Comparison of ENCODE assay signal across 8 mouse cellular contexts in genomic region chr16:18877386-18878090, GRCm38 (mm10). TPM values are rescaled to one million over a fixed set of nuclear protein-coding genes. Genes with fewer than 3 reads are reported as not detected.
DNase-seq lines count a peak whose midpoint lies in the region; ATAC-seq and TF ChIP-seq lines count a peak whose summit lies in the region.

No protein-coding gene starts in this region.

- ATAC-seq in embryonic facial prominence, embryonic 11.5 days (replicated peaks; ENCODE audit: insufficient number of reproducible peaks, low FRiP score, low TSS enrichment, low read depth) = peak; percentile 46
- peak; percentile 35 for ATAC-seq in limb, embryonic 14.5 days (ENCODE audit: low FRiP score, low read depth)
- peak; percentile 57 for ATAC-seq in midbrain, embryonic 15.5 days (replicated peaks)

- TF ChIP-seq POLR2A in heart, adult 2 months (IDR thresholded peaks at IDR 0.05; ENCODE audit: insufficient read depth, low read depth, low read length) = no peak
- TF ChIP-seq POLR2A in kidney, adult 2 months (IDR thresholded peaks at IDR 0.05; ENCODE audit: low read depth, low read length) = no peak
- 0 out of 2 replicates have a peak, but pooled peaks have one; percentile 23 for TF ChIP-seq POLR2A in limb, embryonic 14.5 days (IDR thresholded peaks at IDR 0.05; ENCODE audit: borderline replicate concordance, extremely low read depth, insufficient read depth, insufficient read length)

- TF ChIP-seq CTCF in heart, adult 2 months (IDR thresholded peaks at IDR 0.05) = peak; percentile 49
- 0 out of 2 replicates have a peak, but pooled peaks have one; percentile 3 for TF ChIP-seq CTCF in kidney, adult 2 months (conservative IDR thresholded peaks at IDR 0.05; ENCODE audit: insufficient read depth, insufficient read length, low read depth, low read length)

- H3K36me3 ChIP-seq in embryonic facial prominence, embryonic 11.5 days (replicated peaks; ENCODE audit: control insufficient read depth, insufficient read depth, low read depth, low read length) = no peaks in the 10 kb centered on the region
- H3K36me3 ChIP-seq in heart, adult 2 months (ENCODE audit: control insufficient read depth, insufficient read depth, low read length) = no peaks in the 10 kb centered on the region; the same call in 1 of the 2 replicates
- H3K36me3 ChIP-seq in kidney, adult 2 months (ENCODE audit: control insufficient read depth, insufficient read depth, low read length) = no peaks in the 10 kb centered on the region; the same call in 1 of the 2 replicates
- H3K36me3 ChIP-seq in limb, embryonic 14.5 days (ENCODE audit: control insufficient read depth, insufficient read depth, low read length) = peaks cover 20% of the 10 kb centered on the region
- H3K36me3 ChIP-seq in midbrain, embryonic 15.5 days (replicated peaks) = peaks cover 16% of the 10 kb centered on the region; the same call in 1 of the 2 replicates

- peak overlapping the region; percentile 89 for H3K27ac ChIP-seq in embryonic facial prominence, embryonic 11.5 days (replicated peaks; ENCODE audit: low read depth, low read length)
- H3K27ac ChIP-seq in heart, adult 2 months = peak overlapping the region; percentile 92
- peak overlapping the region; percentile 37 for H3K27ac ChIP-seq in kidney, adult 2 months (ENCODE audit: insufficient read depth, low read depth, low read length)
- H3K27ac ChIP-seq in limb, embryonic 14.5 days (replicated peaks; ENCODE audit: low read depth, low read length) = peak overlapping the region; percentile 92
- H3K27ac ChIP-seq in midbrain, embryonic 15.5 days = peak overlapping the region; percentile 98

- intact Hi-C loops in heart, adult 2 months (cut with DNase I) = loop anchor here (2.0 to 5.0 kb wide), 2 partner anchors 67 to 190 kb away; partner anchors contain the start of genes Cdc45 and Ufd1

- DNase-seq in 3134 (ENCODE audit: extremely low read depth, insufficient read length, low spot score) (peak; percentile 87), adipocyte (ENCODE audit: low spot score) (peak; percentile 76)
- peak; percentile 75 for DNase-seq in embryonic facial prominence, embryonic 11.5 days (ENCODE audit: low spot score)
- peak in 1 of 2 experiments; percentile 46 for DNase-seq in heart, adult 2 months
- peak; percentile 76 for DNase-seq in kidney, adult 2 months
- peak; percentile 41 for DNase-seq in limb, embryonic 14.5 days (ENCODE audit: low spot score)
- peak; percentile 57 to 58 for DNase-seq in spleen, postnatal 36 days (ENCODE audit: low spot score in 2 of 2)

- under 1% methylated on average over 37 of the region's 43 CpGs for WGBS in embryonic facial prominence, embryonic 11.5 days
- under 1% methylated on average over 43 of the region's 43 CpGs for WGBS in heart, adult 2 months
- WGBS in kidney, adult 2 months = under 1% methylated on average over 43 of the region's 43 CpGs
- WGBS in limb, embryonic 14.5 days = under 1% methylated on average over 36 of the region's 43 CpGs
- under 1% methylated on average over 43 of the region's 43 CpGs for WGBS in midbrain, embryonic 15.5 days

- TF ChIP-seq EP300 in heart, adult 2 months (IDR thresholded peaks at IDR 0.05; ENCODE audit: insufficient read depth, low read depth, low read length) = no peak

- H3K79me2 ChIP-seq in heart, adult 2 months (replicated peaks; ENCODE audit: control insufficient read depth, insufficient read depth, low read length) = no peaks in the 10 kb centered on the region; the same call in 1 of the 2 replicates

- H3K27me3 ChIP-seq in embryonic facial prominence, embryonic 11.5 days (ENCODE audit: control insufficient read depth, insufficient read depth, low read length) = no peaks in the 10 kb centered on the region
- no peaks in the 10 kb centered on the region for H3K27me3 ChIP-seq in heart, adult 2 months (ENCODE audit: control insufficient read depth, insufficient read depth, low read length)
- H3K27me3 ChIP-seq in kidney, adult 2 months (replicated peaks; ENCODE audit: control insufficient read depth, insufficient read depth, low read length) = no peaks in the 10 kb centered on the region
- H3K27me3 ChIP-seq in limb, embryonic 14.5 days (ENCODE audit: control insufficient read depth, insufficient read depth, low read length) = no peaks in the 10 kb centered on the region
- no peaks in the 10 kb centered on the region for H3K27me3 ChIP-seq in midbrain, embryonic 15.5 days (replicated peaks)

- peak overlapping the region; percentile 63 for H3K4me2 ChIP-seq in embryonic facial prominence, embryonic 11.5 days (ENCODE audit: low read depth, low read length)
- peak overlapping the region; percentile 82 for H3K4me2 ChIP-seq in limb, embryonic 14.5 days (replicated peaks; ENCODE audit: low read depth, low read length, severe bottlenecking)
- H3K4me2 ChIP-seq in midbrain, embryonic 15.5 days = peak overlapping the region; percentile 81

- H3K9me3 ChIP-seq in embryonic facial prominence, embryonic 11.5 days (replicated peaks; ENCODE audit: control insufficient read depth, low read length) = no peaks in the 10 kb centered on the region
- H3K9me3 ChIP-seq in limb, embryonic 14.5 days (ENCODE audit: control insufficient read depth, low read length) = no peaks in the 10 kb centered on the region
- H3K9me3 ChIP-seq in midbrain, embryonic 15.5 days = no peaks in the 10 kb centered on the region

- H3K9ac ChIP-seq in embryonic facial prominence, embryonic 11.5 days (replicated peaks; ENCODE audit: low read length) = peak overlapping the region; percentile 88
- peak overlapping the region; percentile 88 for H3K9ac ChIP-seq in heart, adult 2 months (ENCODE audit: low read depth, low read length)
- H3K9ac ChIP-seq in limb, embryonic 14.5 days (ENCODE audit: low read depth, low read length, severe bottlenecking) = peak overlapping the region; percentile 88
- peak overlapping the region; percentile 98 for H3K9ac ChIP-seq in midbrain, embryonic 15.5 days

- H3K4me3 ChIP-seq in embryonic facial prominence, embryonic 11.5 days (ENCODE audit: low read depth, low read length) = peak overlapping the region; percentile 72
- H3K4me3 ChIP-seq in heart, adult 2 months = peak overlapping the region; percentile 96
- peak overlapping the region; percentile 68 for H3K4me3 ChIP-seq in kidney, adult 2 months (ENCODE audit: insufficient read depth, low read depth, low read length)
- peak overlapping the region; percentile 87 for H3K4me3 ChIP-seq in limb, embryonic 14.5 days (replicated peaks; ENCODE audit: low read length)
- peak overlapping the region; percentile 99 for H3K4me3 ChIP-seq in midbrain, embryonic 15.5 days

- H3K4me1 ChIP-seq in embryonic facial prominence, embryonic 11.5 days (ENCODE audit: control insufficient read depth, insufficient read depth, low read length) = no peaks in the 10 kb centered on the region
- H3K4me1 ChIP-seq in heart, adult 2 months (ENCODE audit: control insufficient read depth, insufficient read depth, low read length) = 0 out of 2 replicates have a peak, but pooled peaks cover 2% of the 10 kb centered on the region
- no peaks in the 10 kb centered on the region; the same call in 1 of the 2 replicates for H3K4me1 ChIP-seq in kidney, adult 2 months (ENCODE audit: control insufficient read depth, insufficient read depth, low read length)
- no peaks in the 10 kb centered on the region; the same call in 1 of the 2 replicates for H3K4me1 ChIP-seq in limb, embryonic 14.5 days (ENCODE audit: control insufficient read depth, insufficient read depth, low read length)
- H3K4me1 ChIP-seq in midbrain, embryonic 15.5 days = peaks cover 33% of the 10 kb centered on the region

RNA-seq across cellular contexts. Expression of gene Hira, which starts 0.7 kb away (rescaled TPM):
- 11.6 and 14.9 TPM in 2 replicates for polyA plus RNA-seq in embryonic facial prominence, embryonic 11.5 days (2014; fragmentation: Nextera tagmentation; extraction: Ambion mirVana)
- total RNA-seq in heart, adult 2 months (2021) = 10 to 100 TPM; 19.0 to 20.9 TPM
- polyA plus RNA-seq in heart, adult 2 months (2012; rRNA removed) = 23.1 and 24.4 TPM in 2 replicates
- 51.6 and 55.1 TPM in 2 replicates for polyA plus RNA-seq in kidney, adult 2 months (2012; rRNA removed)
- polyA plus RNA-seq in limb, embryonic 14.5 days (2012; rRNA removed) = 64.0 and 71.5 TPM in 2 replicates
- polyA plus RNA-seq in limb, embryonic 14.5 days (2014; fragmentation: Nextera tagmentation; extraction: Ambion mirVana) = 14.1 and 14.3 TPM in 2 replicates
- 22.7 and 29.1 TPM in 2 replicates for polyA plus RNA-seq in midbrain, embryonic 15.5 days (2015; fragmentation: Nextera tagmentation; extraction: Ambion mirVana)

RNA-seq across cellular contexts. Expression of gene Mrpl40, which starts 0.9 kb away (rescaled TPM):
- 92.4 and 98.9 TPM in 2 replicates for polyA plus RNA-seq in embryonic facial prominence, embryonic 11.5 days (2014; fragmentation: Nextera tagmentation; extraction: Ambion mirVana)
- 10 to 100 TPM; 48.3 to 57.2 TPM for total RNA-seq in heart, adult 2 months (2021)
- 13.2 and 19.1 TPM in 2 replicates for polyA plus RNA-seq in heart, adult 2 months (2012; rRNA removed)
- 14.1 and 19.3 TPM in 2 replicates for polyA plus RNA-seq in kidney, adult 2 months (2012; rRNA removed)
- 20.9 and 30.4 TPM in 2 replicates for polyA plus RNA-seq in limb, embryonic 14.5 days (2012; rRNA removed)
- polyA plus RNA-seq in limb, embryonic 14.5 days (2014; fragmentation: Nextera tagmentation; extraction: Ambion mirVana) = 65.6 and 66.1 TPM in 2 replicates
- 73.1 and 74.2 TPM in 2 replicates for polyA plus RNA-seq in midbrain, embryonic 15.5 days (2015; fragmentation: Nextera tagmentation; extraction: Ambion mirVana)

RNA-seq across cellular contexts. Expression of gene Gm28539, which starts 41.2 kb away (rescaled TPM):
- polyA plus RNA-seq in embryonic facial prominence, embryonic 11.5 days (2014; fragmentation: Nextera tagmentation; extraction: Ambion mirVana) = not detected in 2 replicates
- total RNA-seq in heart, adult 2 months (2021) = 1 to 10 TPM in 1 of 2 experiments, not detected in 1; 1.3 TPM
- polyA plus RNA-seq in heart, adult 2 months (2012; rRNA removed) = not detected in 2 replicates
- 0.27 TPM in 1 of 2 replicates, not detected in the other for polyA plus RNA-seq in kidney, adult 2 months (2012; rRNA removed)
- 4.9 TPM in 1 of 2 replicates, not detected in the other for polyA plus RNA-seq in limb, embryonic 14.5 days (2012; rRNA removed)
- not detected in 2 replicates for polyA plus RNA-seq in limb, embryonic 14.5 days (2014; fragmentation: Nextera tagmentation; extraction: Ambion mirVana)
- polyA plus RNA-seq in midbrain, embryonic 15.5 days (2015; fragmentation: Nextera tagmentation; extraction: Ambion mirVana) = 0.17 and 0.28 TPM in 2 replicates

RNA-seq across cellular contexts. Expression of gene 2510002D24Rik, which starts 41.2 kb away (rescaled TPM):
- 16.4 and 19.5 TPM in 2 replicates for polyA plus RNA-seq in embryonic facial prominence, embryonic 11.5 days (2014; fragmentation: Nextera tagmentation; extraction: Ambion mirVana)
- 10 to 100 TPM; 23.3 to 25.5 TPM for total RNA-seq in heart, adult 2 months (2021)
- 46.9 and 68.1 TPM in 2 replicates for polyA plus RNA-seq in heart, adult 2 months (2012; rRNA removed)
- polyA plus RNA-seq in kidney, adult 2 months (2012; rRNA removed) = 52.5 and 56.0 TPM in 2 replicates
- 49.5 and 55.3 TPM in 2 replicates for polyA plus RNA-seq in limb, embryonic 14.5 days (2012; rRNA removed)
- polyA plus RNA-seq in limb, embryonic 14.5 days (2014; fragmentation: Nextera tagmentation; extraction: Ambion mirVana) = 24.4 and 28.2 TPM in 2 replicates
- polyA plus RNA-seq in midbrain, embryonic 15.5 days (2015; fragmentation: Nextera tagmentation; extraction: Ambion mirVana) = 48.2 and 50.5 TPM in 2 replicates

Comparison
In these comparisons a context has a peak if more than half of its experiments do, and no peak if none do; other contexts are left out.
1. H3K27ac ChIP-seq: peak in every context shown above with its lines; median percentile 98 in midbrain, embryonic 15.5 days; 92 in heart, adult 2 months; 92 in limb, embryonic 14.5 days; 89 in embryonic facial prominence, embryonic 11.5 days; 37 in kidney, adult 2 months.